Mouse (Mus musculus) MEL (cell line): ENCODE data around the gene Pex11a. TPM values are rescaled to one million over a fixed set of nuclear protein-coding genes. Genes with fewer than 3 reads are reported as not detected.

ENCODE experiments used
- DNase-seq: peaks from one replicate; pipeline ENCODE4 v3.0.0; 2011; ENCODE audit warnings: low read depth, low spot score
- H3K27ac ChIP-seq: 2 replicates; pipeline ENCODE4 v1.5.1; 2012; ENCODE audit warnings: low read depth, mild to moderate bottlenecking, control low read depth, low read length, moderate library complexity; ENCODE audit not compliant: control insufficient read depth
- H3K27me3 ChIP-seq, 2 experiments: fragments of 150-350 bp in 1 of 2; sonication (generic) in 1 of 2; 2 replicates each; pipeline ENCODE4 v1.6.1; 2012; ENCODE audit warnings: low read length in 2 of 2, mild to moderate bottlenecking in 2 of 2, improper control_type of control experiment in 1 of 2, moderate library complexity in 1 of 2; ENCODE audit not compliant: insufficient read depth in 2 of 2, control insufficient read depth in 1 of 2
- H3K36me3 ChIP-seq, 2 experiments: 2 replicates each; pipeline ENCODE4 v1.6.1; 2012 to 2014; ENCODE audit warnings: low read length in 2 of 2, improper control_type of control experiment in 1 of 2, inconsistent platforms in 1 of 2, mild to moderate bottlenecking in 1 of 2; ENCODE audit not compliant: insufficient read depth in 2 of 2, control insufficient read depth in 1 of 2
- H3K4me1 ChIP-seq, 2 experiments: fragments of 150-350 bp in 1 of 2; sonication (generic) in 1 of 2; 2 replicates each; pipeline ENCODE4 v1.6.1; 2012; ENCODE audit warnings: low read length in 2 of 2, improper control_type of control experiment in 1 of 2, mild to moderate bottlenecking in 1 of 2; ENCODE audit not compliant: insufficient read depth in 2 of 2, control insufficient read depth in 1 of 2
- H3K4me3 ChIP-seq, 2 experiments: fragments of 150-350 bp in 1 of 2; sonication (generic) in 1 of 2; 2 replicates each; pipeline ENCODE4 v1.5.1; 2012; ENCODE audit warnings: low read depth in 2 of 2, low read length in 2 of 2, mild to moderate bottlenecking in 2 of 2, moderate library complexity in 2 of 2, control low read depth in 1 of 2, improper control_type of control experiment in 1 of 2; ENCODE audit not compliant: control insufficient read depth in 1 of 2, insufficient read depth in 1 of 2
- H3K79me2 ChIP-seq: 2 replicates; pipeline ENCODE4 v1.6.1; 2012; ENCODE audit warnings: mild to moderate bottlenecking, low read length, moderate library complexity; ENCODE audit not compliant: control insufficient read depth, poor library complexity, insufficient read depth
- H3K9ac ChIP-seq: 2 replicates; pipeline ENCODE4 v1.6.1; 2012; ENCODE audit warnings: low read depth, mild to moderate bottlenecking, control low read depth, low read length, moderate library complexity; ENCODE audit not compliant: control insufficient read depth, poor library complexity, severe bottlenecking
- H3K9me3 ChIP-seq: fragments of 150-350 bp; sonication (generic); replicated peaks from 2 replicates; pipeline ENCODE4 v1.6.1; 2012; ENCODE audit warnings: mild to moderate bottlenecking, low read length, improper control_type of control experiment, moderate library complexity; ENCODE audit not compliant: insufficient read depth
- BHLHE40 ChIP-seq: IDR thresholded peaks from 2 replicates; pipeline ENCODE4 v1.6.1; 2012; ENCODE audit warnings: low read depth, mild to moderate bottlenecking, inconsistent platforms, low read length, improper control_type of control experiment, borderline replicate concordance
- CHD2 ChIP-seq: IDR thresholded peaks from 2 replicates; pipeline ENCODE4 v1.6.1; 2011; ENCODE audit warnings: low read length, improper control_type of control experiment
- CTCF ChIP-seq, 3 experiments: IDR thresholded peaks in 2 of 3; conservative IDR thresholded peaks in 1 of 3; 2 replicates each; pipeline ENCODE4 v1.5.1; 2011 to 2012; ENCODE audit warnings: low read length in 3 of 3, low read depth in 2 of 3, mild to moderate bottlenecking in 2 of 3, improper control_type of control experiment in 1 of 3, inconsistent platforms in 1 of 3, mixed read lengths in 1 of 3, moderate library complexity in 1 of 3; ENCODE audit not compliant: control insufficient read depth in 1 of 3, insufficient read depth in 1 of 3, poor library complexity in 1 of 3, severe bottlenecking in 1 of 3
- ELF1 ChIP-seq: IDR thresholded peaks from 2 replicates; pipeline ENCODE4 v1.6.1; 2014; ENCODE audit warnings: low read depth, mild to moderate bottlenecking, inconsistent platforms, low read length, improper control_type of control experiment, moderate library complexity
- EP300 ChIP-seq, 2 experiments: IDR thresholded peaks; 2 replicates each; pipeline ENCODE4 v1.6.1; 2011; ENCODE audit warnings: improper control_type of control experiment in 2 of 2, low read length in 2 of 2, low read depth in 1 of 2, mild to moderate bottlenecking in 1 of 2
- ETS1 ChIP-seq: IDR thresholded peaks from 2 replicates; pipeline ENCODE4 v1.6.1; 2012; ENCODE audit warnings: low read depth, mild to moderate bottlenecking, inconsistent platforms, low read length, improper control_type of control experiment, moderate library complexity
- GABPA ChIP-seq: IDR thresholded peaks from 2 replicates; pipeline ENCODE4 v1.6.1; 2012; ENCODE audit warnings: low read depth, mild to moderate bottlenecking, inconsistent platforms, low read length, improper control_type of control experiment, moderate library complexity
- GATA1 ChIP-seq: IDR thresholded peaks from 2 replicates; pipeline ENCODE4 v1.6.1; 2011; ENCODE audit warnings: low read depth, low read length, improper control_type of control experiment
- HCFC1 ChIP-seq: IDR thresholded peaks from 2 replicates; pipeline ENCODE4 v1.6.1; 2012; ENCODE audit warnings: low read depth, mild to moderate bottlenecking, inconsistent platforms, low read length, improper control_type of control experiment, moderate library complexity
- KAT2A ChIP-seq: conservative IDR thresholded peaks from 2 replicates; pipeline ENCODE4 v1.6.1; 2012; ENCODE audit warnings: low read depth, low read length, improper control_type of control experiment, inconsistent platforms
- MAZ ChIP-seq: IDR thresholded peaks from 2 replicates; pipeline ENCODE4 v1.6.1; 2012; ENCODE audit warnings: low read depth, mild to moderate bottlenecking, inconsistent platforms, low read length, improper control_type of control experiment
- MEF2A ChIP-seq: IDR thresholded peaks from 2 replicates; pipeline ENCODE4 v1.6.1; 2014; ENCODE audit warnings: low read depth, mild to moderate bottlenecking, inconsistent platforms, low read length, improper control_type of control experiment; ENCODE audit not compliant: poor library complexity, insufficient replicate concordance, severe bottlenecking; ENCODE audit errors: extremely low read depth
- MYB ChIP-seq: IDR thresholded peaks from 2 replicates; pipeline ENCODE4 v1.6.1; 2011; ENCODE audit warnings: mild to moderate bottlenecking, low read depth, low read length, improper control_type of control experiment
- MYC ChIP-seq: IDR thresholded peaks from 2 replicates; pipeline ENCODE4 v1.6.1; 2011; ENCODE audit warnings: low read depth, mild to moderate bottlenecking, low read length, improper control_type of control experiment, moderate library complexity
- NELFE ChIP-seq: IDR thresholded peaks from 2 replicates; pipeline ENCODE4 v1.6.1; 2011; ENCODE audit warnings: low read depth, low read length, improper control_type of control experiment
- POLR2AphosphoS2 ChIP-seq: IDR thresholded peaks from 2 replicates; pipeline ENCODE4 v1.6.1; 2011; ENCODE audit warnings: low read length, improper control_type of control experiment
- POLR2AphosphoS5 ChIP-seq: IDR thresholded peaks from 2 replicates; pipeline ENCODE4 v1.6.1; 2012; ENCODE audit warnings: low read depth, borderline replicate concordance, mild to moderate bottlenecking, inconsistent platforms, low read length, moderate library complexity, mixed read lengths
- RAD21 ChIP-seq: IDR thresholded peaks from 2 replicates; pipeline ENCODE4 v1.6.1; 2011; ENCODE audit warnings: mild to moderate bottlenecking, low read depth, low read length, improper control_type of control experiment
- RCOR1 ChIP-seq: IDR thresholded peaks from 2 replicates; pipeline ENCODE4 v1.6.1; 2012; ENCODE audit warnings: low read depth, mild to moderate bottlenecking, inconsistent platforms, low read length, improper control_type of control experiment
- SMC3 ChIP-seq: IDR thresholded peaks from 2 replicates; pipeline ENCODE4 v1.6.1; 2011; ENCODE audit warnings: low read depth, low read length, improper control_type of control experiment
- TAL1 ChIP-seq: IDR thresholded peaks from 2 replicates; pipeline ENCODE4 v1.6.1; 2012; ENCODE audit warnings: mild to moderate bottlenecking, inconsistent platforms, low read length, moderate library complexity, mixed read lengths
- TBP ChIP-seq: IDR thresholded peaks from 2 replicates; pipeline ENCODE4 v1.8.0; 2011; ENCODE audit warnings: low read depth, low read length, improper control_type of control experiment
- TCF12 ChIP-seq: IDR thresholded peaks from 2 replicates; pipeline ENCODE4 v1.6.1; 2014; ENCODE audit warnings: low read depth, mild to moderate bottlenecking, inconsistent platforms, low read length, improper control_type of control experiment, moderate library complexity
- USF1 ChIP-seq: IDR thresholded peaks from 2 replicates; pipeline ENCODE4 v1.6.1; 2014; ENCODE audit warnings: low read depth, mild to moderate bottlenecking, inconsistent platforms, low read length, improper control_type of control experiment, moderate library complexity
- USF2 ChIP-seq, 2 experiments: IDR thresholded peaks; 2 replicates each; pipeline ENCODE4 v1.6.1; 2011 to 2012; ENCODE audit warnings: improper control_type of control experiment in 2 of 2, low read length in 2 of 2, borderline replicate concordance in 1 of 2, inconsistent platforms in 1 of 2, low read depth in 1 of 2, mild to moderate bottlenecking in 1 of 2; ENCODE audit not compliant: insufficient read depth in 1 of 2
- ZKSCAN1 ChIP-seq: IDR thresholded peaks from 2 replicates; pipeline ENCODE4 v1.6.1; 2012; ENCODE audit warnings: low read depth, mild to moderate bottlenecking, inconsistent platforms, low read length, improper control_type of control experiment, moderate library complexity
- polyA plus RNA-seq, 2 experiments: library from polyadenylated mRNA; stranded (reverse) in 1 of 2; unstranded in 1 of 2; fragments of >175 nt in 1 of 2; fragments of >200 nt in 1 of 2; gene quantifications; 2 replicates each; pipeline versions ENCODE4 v1.2.1 to v1.2.4; 2012; ENCODE audit warnings: low replicate concordance in 2 of 2, low read depth in 1 of 2; ENCODE audit not compliant: insufficient read length in 2 of 2, insufficient read depth in 1 of 2, missing spikeins in 1 of 2
- total RNA-seq: library from RNA; depleted of rRNA; stranded (reverse); fragments of 300-350 nt; gene quantifications from 2 replicates; pipeline ENCODE4 v1.2.3, GENCODE M21; 2012

The Pex11a gene
- total and polyA plus RNA-seq, 3 experiments: 3.9 to 8.7 TPM; not detected in 1

GRCm38 (mm10) chr7:79762106-79762505 is 19.2 kb upstream of the Pex11a start:
- H3K27ac ChIP-seq: peak overlapping the region; percentile 68
- TF ChIP-seq POLR2AphosphoS5: no peak
- TF ChIP-seq SMC3: no peak
- no peak for TF ChIP-seq TCF12
- no peak for TF ChIP-seq POLR2AphosphoS2
- TF ChIP-seq HCFC1: no peak
- no peak for DNase-seq
- no peaks in the 10 kb centered on the region for H3K9me3 ChIP-seq
- peaks cover 0 to 24% of the 10 kb centered on the region in 2 experiments; a peak in 2 of 4 replicates for H3K36me3 ChIP-seq
- no peaks in the 10 kb centered on the region for H3K27me3 ChIP-seq
- peaks cover 11 to 23% of the 10 kb centered on the region in 2 experiments for H3K4me1 ChIP-seq
- no peak overlapping the region for H3K9ac ChIP-seq
- H3K4me3 ChIP-seq: no peak overlapping the region
- H3K79me2 ChIP-seq: no peaks in the 10 kb centered on the region

GRCm38 (mm10) chr7:79761124-79761876 is 18.4 kb upstream of the Pex11a start:
- Histone ChIP-seq H3K36me3 (peaks cover 0 to 24% of the 10 kb centered on the region in 2 experiments; a peak in 2 of 4 replicates), H3K9ac (peak overlapping the region; percentile 28), H3K4me1 (peaks cover 11 to 23% of the 10 kb centered on the region in 2 experiments), H3K27ac (peak overlapping the region; percentile 68), H3K79me2 (no peaks in the 10 kb centered on the region), H3K9me3 (no peaks in the 10 kb centered on the region), H3K27me3 (no peaks in the 10 kb centered on the region), H3K4me3 (no peak overlapping the region)
- peak; percentile 81 for DNase-seq
- no peak for TF ChIP-seq ELF1
- TF ChIP-seq POLR2AphosphoS5: no peak
- no peak for TF ChIP-seq KAT2A
- TF ChIP-seq USF1: 0 out of 2 replicates have a peak, but pooled peaks have one; percentile 6
- TF ChIP-seq BHLHE40: no peak
- TF ChIP-seq TAL1: no peak
- no peak for TF ChIP-seq HCFC1
- TF ChIP-seq EP300 (IDR thresholded peaks at IDR 0.05; ENCODE audit: low read depth in 1 of 2, low read length in 2 of 2): peak in 1 of 2 experiments; percentile 61; a peak in 3 of 4 replicates
- TF ChIP-seq GABPA: no peak
- no peak for TF ChIP-seq CHD2
- no peak for TF ChIP-seq TBP
- TF ChIP-seq MYC: no peak
- TF ChIP-seq RCOR1: no peak
- no peak for TF ChIP-seq POLR2AphosphoS2
- TF ChIP-seq USF2 (IDR thresholded peaks at IDR 0.05; ENCODE audit: borderline replicate concordance in 1 of 2, insufficient read depth in 1 of 2, low read depth in 1 of 2, low read length in 2 of 2): no peak
- TF ChIP-seq ZKSCAN1: no peak
- TF ChIP-seq CTCF (IDR thresholded peaks at IDR 0.05 in 2 of 3, conservative IDR thresholded peaks at IDR 0.05 in 1 of 3; ENCODE audit: control insufficient read depth in 1 of 3, insufficient read depth in 1 of 3, low read depth in 2 of 3, low read length in 3 of 3, poor library complexity in 1 of 3, severe bottlenecking in 1 of 3): no peak
- 0 out of 2 replicates have a peak, but pooled peaks have one; percentile 13 for TF ChIP-seq GATA1
- no peak for TF ChIP-seq NELFE
- TF ChIP-seq MYB: no peak
- TF ChIP-seq ETS1: peak; percentile 58
- no peak for TF ChIP-seq MEF2A
- no peak for TF ChIP-seq MAZ
- no peak for TF ChIP-seq RAD21
